Mouse (Mus musculus): Measurements from ENCODE around the gene Coa7. TPM values are rescaled to one million over a fixed set of nuclear protein-coding genes. Genes with fewer than 3 reads are reported as not detected.
A peak's percentile ranks its signal among the peaks of the same experiment; 100 is the strongest.

Coa7 gene
- polyA plus RNA-seq, 1 experiment from 2014 or later, result 42.6 TPM

- 76% methylated on average over 5 of the region's 5 CpGs for WGBS
- Histone ChIP-seq H3K4me3 (replicated peaks) (no peak overlapping the region), H3K36me3 (no peaks in the 10 kb centered on the region), H3K27me3 (replicated peaks) (no peaks in the 10 kb centered on the region), H3K4me2 (no peak overlapping the region), H3K9ac (replicated peaks) (no peak overlapping the region), H3K4me1 (peaks cover 10% of the 10 kb centered on the region), H3K27ac (replicated peaks) (no peak overlapping the region), H3K9me3 (replicated peaks) (no peaks in the 10 kb centered on the region)
- ATAC-seq (ENCODE audit: low FRiP score), result no peak
Observed at GRCm38 (mm10) chr4:108323588-108323987, 4.4 kb upstream of the Coa7 start.

GRCm38 (mm10) chr4:108327071-108327579 lies 815 bp upstream of the Coa7 start:
- H3K9me3 ChIP-seq (replicated peaks), result no peaks in the 10 kb centered on the region
- ATAC-seq (ENCODE audit: low FRiP score), result peak; percentile 42
- 33% methylated on average over 6 of the region's 6 CpGs for WGBS
- H3K9ac ChIP-seq (replicated peaks), result peak overlapping the region; percentile 64
- H3K36me3 ChIP-seq, result no peaks in the 10 kb centered on the region
- H3K4me3 ChIP-seq (replicated peaks), result peak overlapping the region; percentile 77
- H3K27me3 ChIP-seq (replicated peaks), result no peaks in the 10 kb centered on the region
- H3K4me1 ChIP-seq, result peaks cover 20% of the 10 kb centered on the region
- peak overlapping the region; percentile 59 for H3K4me2 ChIP-seq
- peak overlapping the region; percentile 95 for H3K27ac ChIP-seq (replicated peaks)

GRCm38 (mm10) chr4:108329840-108330239 lies 1.9 kb downstream of the Coa7 start:
- H3K9ac ChIP-seq (replicated peaks), result no peak overlapping the region
- no peak overlapping the region for H3K4me2 ChIP-seq
- 97% methylated on average over 6 of the region's 6 CpGs for WGBS
- H3K4me1 ChIP-seq, result peaks cover 20% of the 10 kb centered on the region
- no peak overlapping the region for H3K27ac ChIP-seq (replicated peaks)
- H3K36me3 ChIP-seq, result peaks cover 11% of the 10 kb centered on the region; the same call in 1 of the 2 replicates
- no peak for ATAC-seq (ENCODE audit: low FRiP score)
- H3K9me3 ChIP-seq (replicated peaks), result no peaks in the 10 kb centered on the region
- no peaks in the 10 kb centered on the region for H3K27me3 ChIP-seq (replicated peaks)
- no peak overlapping the region for H3K4me3 ChIP-seq (replicated peaks)

- no peak overlapping the region for H3K4me3 ChIP-seq (replicated peaks)
- peaks cover 17% of the 10 kb centered on the region for H3K36me3 ChIP-seq
- no peak for ATAC-seq (ENCODE audit: low FRiP score)
- H3K4me1 ChIP-seq, result peaks cover 17% of the 10 kb centered on the region
- H3K9ac ChIP-seq (replicated peaks), result no peak overlapping the region
- H3K27me3 ChIP-seq (replicated peaks), result no peaks in the 10 kb centered on the region
- no peak overlapping the region for H3K27ac ChIP-seq (replicated peaks)
- WGBS, result 85% methylated on average over 9 of the region's 9 CpGs
- no peaks in the 10 kb centered on the region for H3K9me3 ChIP-seq (replicated peaks)
- H3K4me2 ChIP-seq, result no peak overlapping the region
Observed at GRCm38 (mm10) chr4:108332041-108332440, 4.1 kb downstream of the Coa7 start.

- Histone ChIP-seq H3K27me3 (replicated peaks) (no peaks in the 10 kb centered on the region), H3K4me2 (no peak overlapping the region), H3K27ac (replicated peaks) (no peak overlapping the region), H3K36me3 (peaks cover 24% of the 10 kb centered on the region), H3K9ac (replicated peaks) (no peak overlapping the region), H3K4me3 (replicated peaks) (no peak overlapping the region), H3K9me3 (replicated peaks) (no peaks in the 10 kb centered on the region), H3K4me1 (no peaks in the 10 kb centered on the region)
- no peak for ATAC-seq (ENCODE audit: low FRiP score)
- WGBS, result 89% methylated on average over 6 of the region's 6 CpGs
Observed at GRCm38 (mm10) chr4:108335413-108335812, 7.5 kb downstream of the Coa7 start.

GRCm38 (mm10) chr4:108336765-108337164 lies 8.8 kb downstream of the Coa7 start:
- no peaks in the 10 kb centered on the region for H3K9me3 ChIP-seq (replicated peaks)
- H3K27ac ChIP-seq (replicated peaks), result no peak overlapping the region
- H3K4me1 ChIP-seq, result no peaks in the 10 kb centered on the region
- H3K36me3 ChIP-seq, result peaks cover 24% of the 10 kb centered on the region
- no peak overlapping the region for H3K4me3 ChIP-seq (replicated peaks)
- H3K4me2 ChIP-seq, result no peak overlapping the region
- H3K9ac ChIP-seq (replicated peaks), result no peak overlapping the region
- H3K27me3 ChIP-seq (replicated peaks), result no peaks in the 10 kb centered on the region
- 72% methylated on average over 2 of the region's 2 CpGs for WGBS
- no peak for ATAC-seq (ENCODE audit: low FRiP score)

GRCm38 (mm10) chr4:108337817-108338216 lies 9.9 kb downstream of the Coa7 start:
- WGBS, result 36% methylated on average over 3 of the region's 3 CpGs
- H3K27ac ChIP-seq (replicated peaks), result no peak overlapping the region

GRCm38 (mm10) chr4:108338321-108338733 lies 10.4 kb downstream of the Coa7 start:
- H3K4me1 ChIP-seq, result no peaks in the 10 kb centered on the region
- H3K9me3 ChIP-seq (replicated peaks), result no peaks in the 10 kb centered on the region
- ATAC-seq (ENCODE audit: low FRiP score), result no peak
- no peak overlapping the region for H3K4me2 ChIP-seq
- no peak overlapping the region for H3K9ac ChIP-seq (replicated peaks)
- WGBS, result 51% methylated on average over 9 of the region's 9 CpGs
- no peak overlapping the region for H3K27ac ChIP-seq (replicated peaks)
- no peaks in the 10 kb centered on the region for H3K27me3 ChIP-seq (replicated peaks)
- peaks cover 20% of the 10 kb centered on the region for H3K36me3 ChIP-seq
- H3K4me3 ChIP-seq (replicated peaks), result no peak overlapping the region

More at GRCm38 (mm10) chr4:108337817-108338216, 9.9 kb downstream of the Coa7 start:
- Histone ChIP-seq H3K9ac (replicated peaks) (no peak overlapping the region), H3K4me3 (replicated peaks) (no peak overlapping the region), H3K27me3 (replicated peaks) (no peaks in the 10 kb centered on the region), H3K4me2 (no peak overlapping the region), H3K36me3 (peaks cover 21% of the 10 kb centered on the region), H3K4me1 (no peaks in the 10 kb centered on the region), H3K9me3 (replicated peaks) (no peaks in the 10 kb centered on the region)
- ATAC-seq (ENCODE audit: low FRiP score), result no peak

GRCm38 (mm10) chr4:108338811-108339210 lies 10.9 kb downstream of the Coa7 start:
- WGBS, result 67% methylated on average over 10 of the region's 10 CpGs
- no peaks in the 10 kb centered on the region for H3K9me3 ChIP-seq (replicated peaks)
- no peak overlapping the region for H3K4me3 ChIP-seq (replicated peaks)
- no peaks in the 10 kb centered on the region for H3K4me1 ChIP-seq
- no peak overlapping the region; the same call in 1 of the 2 replicates for H3K27ac ChIP-seq (replicated peaks)
- peaks cover 19% of the 10 kb centered on the region for H3K36me3 ChIP-seq
- H3K9ac ChIP-seq (replicated peaks), result no peak overlapping the region
- no peak overlapping the region for H3K4me2 ChIP-seq
- no peaks in the 10 kb centered on the region for H3K27me3 ChIP-seq (replicated peaks)
- ATAC-seq (ENCODE audit: low FRiP score), result no peak

GRCm38 (mm10) chr4:108339277-108339690 lies 11.3 kb downstream of the Coa7 start:
- no peak overlapping the region for H3K4me3 ChIP-seq (replicated peaks)
- no peaks in the 10 kb centered on the region for H3K9me3 ChIP-seq (replicated peaks)
- ATAC-seq (ENCODE audit: low FRiP score), result peak; percentile 82
- H3K9ac ChIP-seq (replicated peaks), result no peak overlapping the region
- H3K27me3 ChIP-seq (replicated peaks), result no peaks in the 10 kb centered on the region
- H3K36me3 ChIP-seq, result peaks cover 14% of the 10 kb centered on the region
- H3K4me1 ChIP-seq, result 0 out of 2 replicates have a peak, but pooled peaks cover under 1% of the 10 kb centered on the region
- WGBS, result 15% methylated on average over 4 of the region's 4 CpGs
- H3K27ac ChIP-seq (replicated peaks), result no peak overlapping the region; the same call in 1 of the 2 replicates
- no peak overlapping the region for H3K4me2 ChIP-seq

GRCm38 (mm10) chr4:108344631-108345083 lies 16.7 kb downstream of the Coa7 start:
- Histone ChIP-seq H3K27me3 (replicated peaks) (no peaks in the 10 kb centered on the region), H3K36me3 (no peaks in the 10 kb centered on the region), H3K9me3 (replicated peaks) (no peaks in the 10 kb centered on the region), H3K9ac (replicated peaks) (no peak overlapping the region), H3K4me3 (replicated peaks) (no peak overlapping the region), H3K27ac (replicated peaks) (0 out of 2 replicates have a peak overlapping the region, but pooled peaks have one; percentile 39), H3K4me2 (no peak overlapping the region), H3K4me1 (peaks cover 3% of the 10 kb centered on the region; the same call in 1 of the 2 replicates)
- ATAC-seq (ENCODE audit: low FRiP score), result no peak
- 20% methylated on average over 7 of the region's 7 CpGs for WGBS

GRCm38 (mm10) chr4:108345826-108346225 lies 17.9 kb downstream of the Coa7 start:
- Histone ChIP-seq H3K9ac (replicated peaks) (no peak overlapping the region), H3K27me3 (replicated peaks) (no peaks in the 10 kb centered on the region), H3K4me3 (replicated peaks) (no peak overlapping the region), H3K4me2 (no peak overlapping the region), H3K36me3 (no peaks in the 10 kb centered on the region), H3K4me1 (peaks cover 13% of the 10 kb centered on the region; the same call in 1 of the 2 replicates), H3K9me3 (replicated peaks) (no peaks in the 10 kb centered on the region), H3K27ac (replicated peaks) (no peak overlapping the region)
- ATAC-seq (ENCODE audit: low FRiP score), result no peak
- WGBS, result 29% methylated on average over 5 of the region's 5 CpGs

Data from neural tube, embryonic 15.5 days (tissue).